In the genomic region with DNA sequence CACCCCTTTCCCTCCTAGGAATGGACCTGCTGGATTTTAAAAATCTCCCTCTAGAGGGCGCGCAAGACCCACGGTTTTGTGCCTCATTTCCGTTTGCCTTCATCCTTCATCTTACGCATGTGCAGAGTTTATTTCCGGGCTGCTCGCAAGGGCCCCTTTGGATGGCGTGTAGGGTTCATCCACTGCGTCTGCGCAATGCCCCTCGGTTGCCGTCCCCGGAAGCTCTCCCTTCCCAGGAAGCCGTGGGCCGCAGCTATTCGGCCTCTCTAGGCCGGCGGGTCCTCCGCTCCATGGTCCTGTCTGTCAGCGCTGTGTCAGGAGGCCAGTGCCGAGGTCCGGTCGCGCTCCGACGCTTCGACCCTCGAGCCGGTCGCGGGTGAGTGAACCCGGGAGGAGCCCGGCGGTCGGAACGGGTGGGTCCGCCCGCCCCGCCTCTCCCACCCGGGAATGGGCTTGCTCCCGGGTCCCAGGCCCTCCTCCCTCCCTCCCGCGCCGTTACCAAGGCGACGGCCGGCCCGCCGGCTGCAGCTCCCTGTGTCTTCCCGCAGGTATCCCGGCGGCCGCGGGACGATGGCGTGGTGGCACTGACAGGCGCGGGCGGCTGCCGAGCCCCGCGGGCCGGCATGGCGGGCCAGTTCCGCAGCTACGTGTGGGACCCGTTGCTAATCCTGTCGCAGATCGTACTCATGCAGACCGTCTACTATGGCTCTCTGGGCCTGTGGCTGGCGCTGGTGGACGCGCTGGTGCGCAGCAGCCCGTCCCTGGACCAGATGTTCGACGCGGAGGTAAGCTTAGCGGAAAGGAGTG, we compare ENCODE assay signal across 8 mouse cellular contexts. TPM values are rescaled to one million over a fixed set of nuclear protein-coding genes. Genes with fewer than 3 reads are reported as not detected.
DNase-seq lines count a peak whose midpoint lies in the region; ATAC-seq and TF ChIP-seq lines count a peak whose summit lies in the region.

A gene (plus strand): TSS at position 223 of the 807 bp plus-strand sequence.

- peaks cover 36% of the 10 kb centered on the region for H3K36me3 ChIP-seq in G1E (replicated peaks)
- H3K36me3 ChIP-seq in forebrain, embryonic 16.5 days (ENCODE audit: control insufficient read depth, insufficient read depth), result peaks cover 10% of the 10 kb centered on the region; the same call in 1 of the 2 replicates
- H3K36me3 ChIP-seq in lung, embryonic 14.5 days (ENCODE audit: insufficient read depth), result peaks cover 30% of the 10 kb centered on the region
- peaks cover 19% of the 10 kb centered on the region for H3K36me3 ChIP-seq in thymus, adult 2 months (ENCODE audit: control insufficient read depth, insufficient read depth, low read length)

- H3K4me3 ChIP-seq in G1E (ENCODE audit: low read depth, low read length), result peak within 1 kb of the TSS; percentile 98
- peak within 1 kb of the TSS; percentile 76 for H3K4me3 ChIP-seq in forebrain, embryonic 16.5 days (replicated peaks; ENCODE audit: low read length)
- H3K4me3 ChIP-seq in layer of hippocampus, adult 2 months, result peak within 1 kb of the TSS; percentile 97
- H3K4me3 ChIP-seq in lung, embryonic 14.5 days (ENCODE audit: low read depth, low read length), result peak within 1 kb of the TSS; percentile 86
- peak within 1 kb of the TSS; percentile 98 for H3K4me3 ChIP-seq in olfactory bulb, adult 2 months (ENCODE audit: insufficient read depth, low read depth, low read length)
- H3K4me3 ChIP-seq in thymus, adult 2 months (ENCODE audit: control insufficient read depth, insufficient read depth, low read length), result peak within 1 kb of the TSS; percentile 94

- peak; percentile 96 for DNase-seq in G1E (ENCODE audit: low spot score)
- peak; percentile 96 to 98 for DNase-seq in cerebellum, adult 18-20 months
- peak; percentile 91 to 93 for DNase-seq in heart, postnatal 36 days
- peak; percentile 96 to 99 for DNase-seq in layer of hippocampus, adult 2 months (ENCODE audit: low spot score in 2 of 2)
- peak; percentile 99 for DNase-seq in lung, embryonic 14.5 days
- DNase-seq in thymus, adult 2 months, result peak; percentile 95

- H3K9me3 ChIP-seq in G1E (replicated peaks), result no peaks in the 10 kb centered on the region
- H3K9me3 ChIP-seq in forebrain, embryonic 16.5 days (ENCODE audit: control insufficient read depth, low read length), result no peaks in the 10 kb centered on the region
- no peaks in the 10 kb centered on the region for H3K9me3 ChIP-seq in lung, embryonic 14.5 days (ENCODE audit: low read depth, low read length)

- under 1% methylated on average over 73 of the region's 79 CpGs for WGBS in forebrain, embryonic 16.5 days
- under 1% methylated on average over 75 of the region's 79 CpGs for WGBS in lung, embryonic 14.5 days
- WGBS in olfactory bulb, adult 2 months, result under 1% methylated on average over 76 of the region's 79 CpGs
- WGBS in thymus, adult 2 months, result under 1% methylated on average over 75 of the region's 79 CpGs

- peak; percentile 97 for ATAC-seq in G1E (ENCODE audit: extremely low read depth, insufficient number of reproducible peaks, low FRiP score, poor library complexity, severe bottlenecking)
- peak; percentile 99 for ATAC-seq in forebrain, embryonic 16.5 days
- peak; percentile 98 for ATAC-seq in lung, embryonic 14.5 days (ENCODE audit: insufficient read depth)

- H3K4me2 ChIP-seq in forebrain, embryonic 16.5 days (ENCODE audit: low read length), result peak within 1 kb of the TSS; percentile 85
- peak within 1 kb of the TSS; percentile 74 for H3K4me2 ChIP-seq in lung, embryonic 14.5 days

- H3K27me3 ChIP-seq in G1E (ENCODE audit: insufficient read depth, low read length), result peaks cover 6% of the 10 kb centered on the region
- H3K27me3 ChIP-seq in forebrain, embryonic 16.5 days (replicated peaks; ENCODE audit: control insufficient read depth, insufficient read depth, low read length), result no peaks in the 10 kb centered on the region
- H3K27me3 ChIP-seq in lung, embryonic 14.5 days (ENCODE audit: insufficient read depth, low read length), result no peaks in the 10 kb centered on the region
- H3K27me3 ChIP-seq in thymus, adult 2 months (ENCODE audit: control insufficient read depth, insufficient read depth, low read length), result no peaks in the 10 kb centered on the region

- H3K9ac ChIP-seq in forebrain, embryonic 16.5 days (replicated peaks; ENCODE audit: low read depth, low read length), result peak within 1 kb of the TSS; percentile 79
- peak within 1 kb of the TSS; percentile 70 for H3K9ac ChIP-seq in lung, embryonic 14.5 days

- intact Hi-C loops in heart, postnatal 36 days (cut with DNase I), result loop anchor here (1.0 to 2.0 kb wide), 3 partner anchors 25 to 58 kb away; a partner anchor contains a TSS

- no peak for TF ChIP-seq CTCF in G1E (IDR thresholded peaks at IDR 0.05; ENCODE audit: low read depth, low read length)
- TF ChIP-seq CTCF in layer of hippocampus, adult 2 months (conservative IDR thresholded peaks at IDR 0.05), result peak; percentile 92
- peak; percentile 79 for TF ChIP-seq CTCF in lung, embryonic 14.5 days (IDR thresholded peaks at IDR 0.05; ENCODE audit: low read depth)
- TF ChIP-seq CTCF in olfactory bulb, adult 2 months (IDR thresholded peaks at IDR 0.05; ENCODE audit: insufficient read depth, low read depth, low read length), result no peak
- TF ChIP-seq CTCF in thymus, adult 2 months (IDR thresholded peaks at IDR 0.05; ENCODE audit: borderline replicate concordance, control insufficient read depth, extremely low read depth, insufficient read depth, low read length, poor library complexity), result 0 out of 2 replicates have a peak, but pooled peaks have one; percentile 39

- H3K4me1 ChIP-seq in G1E (ENCODE audit: insufficient read depth, low read depth, low read length), result peaks cover 40% of the 10 kb centered on the region
- H3K4me1 ChIP-seq in forebrain, embryonic 16.5 days (replicated peaks; ENCODE audit: control insufficient read depth, insufficient read depth, low read length), result peaks cover 13% of the 10 kb centered on the region
- H3K4me1 ChIP-seq in lung, embryonic 14.5 days (ENCODE audit: insufficient read depth), result no peaks in the 10 kb centered on the region
- peaks cover 15% of the 10 kb centered on the region for H3K4me1 ChIP-seq in olfactory bulb, adult 2 months (ENCODE audit: control insufficient read depth, insufficient read depth, low read length)
- H3K4me1 ChIP-seq in thymus, adult 2 months (replicated peaks; ENCODE audit: control insufficient read depth, insufficient read depth, low read length), result peaks cover 6% of the 10 kb centered on the region

- peak within 1 kb of the TSS; percentile 80 for H3K27ac ChIP-seq in forebrain, embryonic 16.5 days (ENCODE audit: low read length)
- H3K27ac ChIP-seq in layer of hippocampus, adult 2 months, result peak within 1 kb of the TSS; percentile 97
- H3K27ac ChIP-seq in lung, embryonic 14.5 days (ENCODE audit: low read depth), result peak within 1 kb of the TSS; percentile 75
- H3K27ac ChIP-seq in olfactory bulb, adult 2 months (ENCODE audit: insufficient read depth, low read depth, low read length), result peak within 1 kb of the TSS; percentile 82
- peak within 1 kb of the TSS; percentile 14; the same call in 1 of the 2 replicates for H3K27ac ChIP-seq in thymus, adult 2 months (ENCODE audit: control insufficient read depth, insufficient read depth, low read length)

- peak; percentile 52; the same call in 1 of the 2 replicates for TF ChIP-seq POLR2A in olfactory bulb, adult 2 months (IDR thresholded peaks at IDR 0.05; ENCODE audit: insufficient read depth, low read depth, low read length)
- TF ChIP-seq POLR2A in thymus, adult 2 months (IDR thresholded peaks at IDR 0.05; ENCODE audit: control insufficient read depth, extremely low read depth, insufficient read depth, low read length, poor library complexity), result peak; percentile 62; the same call in 1 of the 2 replicates

RNA-seq across cellular contexts. Expression of the gene that starts here (rescaled TPM):
- not detected in 2 replicates for total RNA-seq in G1E (2014; fragmentation: Nextera tagmentation)
- total RNA-seq in G1E (2017), result 13.4 and 13.5 TPM in 2 replicates
- polyA plus RNA-seq in G1E (2012), result 4.6 and 5.5 TPM in 2 replicates
- 9.8 and 11.4 TPM in 2 replicates for polyA plus RNA-seq in forebrain, embryonic 16.5 days (2015; fragmentation: Nextera tagmentation; extraction: Ambion mirVana)
- 1 to 10 TPM; 7.6 to 7.7 TPM for total RNA-seq in heart, postnatal 36 days (2021)
- total RNA-seq in layer of hippocampus, adult 2 months (2021), result 1 to 10 TPM; 6.2 to 6.9 TPM
- 14.4 and 14.9 TPM in 2 replicates for polyA plus RNA-seq in lung, embryonic 14.5 days (2014; fragmentation: Nextera tagmentation; extraction: Ambion mirVana)
- polyA plus RNA-seq in olfactory bulb, adult 2 months (2012; ENCODE audit: insufficient read depth, insufficient read length, low replicate concordance, missing spikeins), result not detected in 2 replicates
- polyA plus RNA-seq in thymus, adult 2 months (2012; rRNA removed), result 27.8 and 35.3 TPM in 2 replicates

Comparison
In these comparisons a context has a peak if more than half of its experiments do, and no peak if none do; other contexts are left out.
1. Peak in every context shown above with its lines: DNase-seq, ATAC-seq, H3K4me3 ChIP-seq and H3K27ac ChIP-seq.
2. CTCF ChIP-seq: peak in layer of hippocampus, adult 2 months (single experiment), lung, embryonic 14.5 days (single experiment) and thymus, adult 2 months (single experiment); none in G1E (single experiment) and olfactory bulb, adult 2 months (single experiment).
3. H3K27ac ChIP-seq: peak in every context shown above with its lines; median percentile 97 in layer of hippocampus, adult 2 months; 82 in olfactory bulb, adult 2 months; 80 in forebrain, embryonic 16.5 days; 75 in lung, embryonic 14.5 days; 14 in thymus, adult 2 months.